Comparison of ENCODE assay signal across 10 mouse cellular contexts in the genomic region with DNA sequence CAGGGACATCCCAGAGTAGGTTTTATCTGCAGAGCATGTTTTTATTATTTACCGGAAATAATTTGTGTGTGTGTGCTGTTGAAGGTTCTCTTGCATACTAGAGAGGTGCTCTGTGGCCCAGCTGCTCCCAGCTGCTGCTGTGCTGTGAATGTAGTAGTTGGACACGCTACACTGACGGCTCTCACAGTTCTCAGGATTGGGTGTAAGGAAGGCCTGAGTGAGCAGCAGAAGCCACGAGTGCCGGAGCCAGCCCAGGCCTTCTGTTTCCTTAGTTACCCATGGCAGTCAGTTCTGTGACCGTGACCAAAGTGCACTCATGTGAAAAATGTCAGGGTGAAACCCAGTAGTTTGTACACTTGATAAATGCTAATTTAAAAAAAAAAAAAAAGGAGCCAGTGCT. TPM values are rescaled to one million over a fixed set of nuclear protein-coding genes. Genes with fewer than 3 reads are reported as not detected.
DNase-seq lines count a peak whose midpoint lies in the region; ATAC-seq and TF ChIP-seq lines count a peak whose summit lies in the region.
"Had no signal": no experiment of that assay in that cellular context is flagged by ENCODE, and none has a peak within 500 bp of the region (broad histone marks: within the 10 kb centered on the region; RNA-seq: fewer than 3 reads in every experiment).

No protein-coding gene starts in this region.

- 53% methylated on average over 6 of the region's 6 CpGs for WGBS in liver, adult 2 months
- 75% methylated on average over 6 of the region's 6 CpGs for WGBS in liver, embryonic 12.5 days (ENCODE audit: insufficient replicate concordance)
- WGBS in hindbrain, embryonic 13.5 days = 39% methylated on average over 6 of the region's 6 CpGs
- WGBS in forebrain, embryonic 13.5 days = 74% methylated on average over 6 of the region's 6 CpGs

- peaks cover 4% of the 10 kb centered on the region; the same call in 1 of the 2 replicates for H3K36me3 ChIP-seq in liver, adult 2 months (ENCODE audit: control insufficient read depth, insufficient read depth, low read length)
- H3K36me3 ChIP-seq in liver, embryonic 12.5 days = peaks cover 71% of the 10 kb centered on the region
- H3K36me3 ChIP-seq in hindbrain, embryonic 13.5 days = peaks cover 26% of the 10 kb centered on the region
- H3K36me3 ChIP-seq in forebrain, embryonic 13.5 days (ENCODE audit: poor library complexity, severe bottlenecking) = peaks cover 52% of the 10 kb centered on the region

- ATAC-seq in liver, embryonic 12.5 days = no peak
- ATAC-seq in hindbrain, embryonic 13.5 days (ENCODE audit: low FRiP score) = no peak
- no peak for ATAC-seq in forebrain, embryonic 13.5 days

- TF ChIP-seq CTCF in liver, adult 2 months (IDR thresholded peaks at IDR 0.05; ENCODE audit: low read depth, low read length) = no peak

- intact Hi-C loops in gastrocnemius, postnatal 36 days (cut with DNase I) = no loop called here

- no peak overlapping the region for H3K9ac ChIP-seq in liver, adult 2 months (ENCODE audit: low read depth, low read length)
- no peak overlapping the region for H3K9ac ChIP-seq in liver, embryonic 12.5 days
- no peak overlapping the region for H3K9ac ChIP-seq in hindbrain, embryonic 13.5 days
- no peak overlapping the region for H3K9ac ChIP-seq in forebrain, embryonic 13.5 days
- H3K9ac ChIP-seq: embryonic facial prominence, embryonic 15.5 days had no signal

- H3K4me2 ChIP-seq in liver, embryonic 12.5 days = no peak overlapping the region
- no peak overlapping the region for H3K4me2 ChIP-seq in hindbrain, embryonic 13.5 days
- no peak overlapping the region for H3K4me2 ChIP-seq in forebrain, embryonic 13.5 days
- H3K4me2 ChIP-seq: embryonic facial prominence, embryonic 15.5 days; midbrain, embryonic 11.5 days had no signal

- TF ChIP-seq POLR2A in liver, adult 2 months (IDR thresholded peaks at IDR 0.05; ENCODE audit: extremely low read depth, insufficient read depth, low read length) = no peak

- 0 out of 2 replicates have a peak, but pooled peaks cover under 1% of the 10 kb centered on the region for H3K4me1 ChIP-seq in liver, adult 2 months (ENCODE audit: control insufficient read depth, insufficient read depth, low read length)
- peaks cover 54% of the 10 kb centered on the region for H3K4me1 ChIP-seq in liver, embryonic 12.5 days
- peaks cover 46% of the 10 kb centered on the region for H3K4me1 ChIP-seq in hindbrain, embryonic 13.5 days (replicated peaks)
- H3K4me1 ChIP-seq in forebrain, embryonic 13.5 days = peaks cover 27% of the 10 kb centered on the region

- DNase-seq in liver, adult 2 months (ENCODE audit: extremely low read depth, low read depth, low spot score) = peak; percentile 76
- DNase-seq in adrenal gland, postnatal 25 days = peak; percentile 27
- DNase-seq in kidney, postnatal 36 days = peak; percentile 79 to 84
- no peak for DNase-seq in gastrocnemius, postnatal 36 days
- DNase-seq in right cerebral cortex, postnatal 10 days (ENCODE audit: low spot score in 2 of 2) = no peak

- H3K27ac ChIP-seq in liver, adult 2 months (replicated peaks; ENCODE audit: insufficient read depth, low read depth, low read length) = no peak overlapping the region
- no peak overlapping the region for H3K27ac ChIP-seq in liver, embryonic 12.5 days
- H3K27ac ChIP-seq in hindbrain, embryonic 13.5 days = peak overlapping the region; percentile 78
- H3K27ac ChIP-seq in forebrain, embryonic 13.5 days = no peak overlapping the region
- H3K27ac ChIP-seq: embryonic facial prominence, embryonic 15.5 days had no signal

- H3K79me2 ChIP-seq in liver, adult 2 months (ENCODE audit: control insufficient read depth, insufficient read depth, low read length) = peaks cover 9% of the 10 kb centered on the region; the same call in 1 of the 2 replicates

- H3K9me3 ChIP-seq in liver, embryonic 12.5 days (replicated peaks) = no peaks in the 10 kb centered on the region
- H3K9me3 ChIP-seq in hindbrain, embryonic 13.5 days = no peaks in the 10 kb centered on the region
- H3K9me3 ChIP-seq in forebrain, embryonic 13.5 days (replicated peaks) = no peaks in the 10 kb centered on the region
- H3K9me3 ChIP-seq: embryonic facial prominence, embryonic 15.5 days had no signal

- no peaks in the 10 kb centered on the region for H3K27me3 ChIP-seq in liver, adult 2 months (ENCODE audit: control insufficient read depth, insufficient read depth, low read length)
- H3K27me3 ChIP-seq in liver, embryonic 12.5 days (replicated peaks) = no peaks in the 10 kb centered on the region
- no peaks in the 10 kb centered on the region for H3K27me3 ChIP-seq in hindbrain, embryonic 13.5 days
- no peaks in the 10 kb centered on the region for H3K27me3 ChIP-seq in forebrain, embryonic 13.5 days
- H3K27me3 ChIP-seq: embryonic facial prominence, embryonic 15.5 days had no signal

- no peak overlapping the region for H3K4me3 ChIP-seq in liver, adult 2 months (ENCODE audit: insufficient read depth, low read depth, low read length)
- H3K4me3 ChIP-seq in liver, embryonic 12.5 days = no peak overlapping the region
- no peak overlapping the region for H3K4me3 ChIP-seq in hindbrain, embryonic 13.5 days
- no peak overlapping the region for H3K4me3 ChIP-seq in forebrain, embryonic 13.5 days
- H3K4me3 ChIP-seq: embryonic facial prominence, embryonic 15.5 days had no signal

RNA-seq across cellular contexts. Expression of a gene that starts 25.2 kb away (rescaled TPM):
- total RNA-seq in liver, adult 2 months (2014; rRNA removed) = 9.7 and 11.9 TPM in 2 replicates
- 11.8 and 17.0 TPM in 2 replicates for polyA plus RNA-seq in liver, adult 2 months (2012; rRNA removed)
- polyA plus RNA-seq in liver, embryonic 12.5 days (2016; fragmentation: Nextera tagmentation; extraction: Ambion mirVana) = 15.2 and 15.8 TPM in 2 replicates
- 153 and 166 TPM in 2 replicates for total RNA-seq in adrenal gland, postnatal 25 days (2021)
- 48.7 and 53.1 TPM in 2 replicates for polyA plus RNA-seq in hindbrain, embryonic 13.5 days (2015; fragmentation: Nextera tagmentation; extraction: Ambion mirVana)
- 43.9 and 46.2 TPM in 2 replicates for polyA plus RNA-seq in forebrain, embryonic 13.5 days (2015; fragmentation: Nextera tagmentation; extraction: Ambion mirVana)
- 100 to 1,000 TPM; 103 to 115 TPM for total RNA-seq in gastrocnemius, postnatal 36 days (2021)

Comparison
In these comparisons a context has a peak if more than half of its experiments do, and no peak if none do; other contexts are left out.
1. DNase-seq: peak in liver, adult 2 months (single experiment), adrenal gland, postnatal 25 days (single experiment) and kidney, postnatal 36 days (2 of 2); none in gastrocnemius, postnatal 36 days (0 of 2) and right cerebral cortex, postnatal 10 days (0 of 2).